Mouse (Mus musculus): ENCODE measurements around the gene AU040320. TPM values are rescaled to one million over a fixed set of nuclear protein-coding genes. Genes with fewer than 3 reads are reported as not detected.
A peak's percentile ranks its signal among the peaks of the same experiment; 100 is the strongest.

AU040320 gene
- polyA plus RNA-seq, 1 experiment from 2014 or later, result 20.2 TPM

GRCm38 (mm10) chr4:126748381-126748780 is 5.0 kb upstream of the AU040320 start:
- no peak overlapping the region for H3K4me3 ChIP-seq (ENCODE audit: low read depth, low read length)
- H3K4me2 ChIP-seq (replicated peaks; ENCODE audit: low read depth), result no peak overlapping the region
- H3K9ac ChIP-seq (ENCODE audit: low read length), result no peak overlapping the region
- ATAC-seq (ENCODE audit: low FRiP score, low TSS enrichment) (no peak), DNase-seq (ENCODE audit: low spot score) (no peak)
- no peaks in the 10 kb centered on the region for H3K9me3 ChIP-seq (ENCODE audit: control insufficient read depth, low read length)
- no peak overlapping the region for H3K27ac ChIP-seq (replicated peaks)
- H3K27me3 ChIP-seq (ENCODE audit: control insufficient read depth, insufficient read depth, low read length), result no peaks in the 10 kb centered on the region
- no peak for TF ChIP-seq CTCF (IDR thresholded peaks at IDR 0.05; ENCODE audit: low read depth)
- H3K36me3 ChIP-seq (ENCODE audit: control insufficient read depth, insufficient read depth, low read length), result peaks cover 18% of the 10 kb centered on the region
- H3K4me1 ChIP-seq (replicated peaks; ENCODE audit: control insufficient read depth, insufficient read depth), result peaks cover 7% of the 10 kb centered on the region; the same call in 1 of the 2 replicates
- WGBS, result 94% methylated on average over 8 of the region's 8 CpGs

- H3K27ac ChIP-seq (replicated peaks), result no peak overlapping the region
- no peaks in the 10 kb centered on the region for H3K27me3 ChIP-seq (ENCODE audit: control insufficient read depth, insufficient read depth, low read length)
- peaks cover 13% of the 10 kb centered on the region for H3K36me3 ChIP-seq (ENCODE audit: control insufficient read depth, insufficient read depth, low read length)
- peaks cover 7% of the 10 kb centered on the region; the same call in 1 of the 2 replicates for H3K4me1 ChIP-seq (replicated peaks; ENCODE audit: control insufficient read depth, insufficient read depth)
- H3K4me3 ChIP-seq (ENCODE audit: low read depth, low read length), result no peak overlapping the region
- no peak overlapping the region for H3K4me2 ChIP-seq (replicated peaks; ENCODE audit: low read depth)
- no peaks in the 10 kb centered on the region for H3K9me3 ChIP-seq (ENCODE audit: control insufficient read depth, low read length)
- ATAC-seq (ENCODE audit: low FRiP score, low TSS enrichment) (no peak), DNase-seq (ENCODE audit: low spot score) (no peak)
- 81% methylated on average over 11 of the region's 11 CpGs for WGBS
- TF ChIP-seq EP300 (optimal IDR thresholded peaks at IDR 0.05) (no peak), CTCF (IDR thresholded peaks at IDR 0.05; ENCODE audit: low read depth) (no peak)
- no peak overlapping the region for H3K9ac ChIP-seq (ENCODE audit: low read length)
Observed at GRCm38 (mm10) chr4:126749553-126749952, 3.8 kb upstream of the AU040320 start.

GRCm38 (mm10) chr4:126750046-126750683 is 3.2 kb upstream of the AU040320 start:
- WGBS, result 75% methylated on average over 26 of the region's 26 CpGs
- peaks cover 7% of the 10 kb centered on the region; the same call in 1 of the 2 replicates for H3K4me1 ChIP-seq (replicated peaks; ENCODE audit: control insufficient read depth, insufficient read depth)
- H3K36me3 ChIP-seq (ENCODE audit: control insufficient read depth, insufficient read depth, low read length), result peaks cover 7% of the 10 kb centered on the region; the same call in 1 of the 2 replicates
- H3K4me3 ChIP-seq (ENCODE audit: low read depth, low read length), result no peak overlapping the region
- H3K27ac ChIP-seq (replicated peaks), result 0 out of 2 replicates have a peak overlapping the region, but pooled peaks have one; percentile 13
- no peak for DNase-seq (ENCODE audit: low spot score)
- TF ChIP-seq EP300 (optimal IDR thresholded peaks at IDR 0.05) (no peak), CTCF (IDR thresholded peaks at IDR 0.05; ENCODE audit: low read depth) (no peak)
- no peak for ATAC-seq (ENCODE audit: low FRiP score, low TSS enrichment)
- no peak overlapping the region for H3K4me2 ChIP-seq (replicated peaks; ENCODE audit: low read depth)
- H3K9me3 ChIP-seq (ENCODE audit: control insufficient read depth, low read length), result no peaks in the 10 kb centered on the region
- H3K27me3 ChIP-seq (ENCODE audit: control insufficient read depth, insufficient read depth, low read length), result no peaks in the 10 kb centered on the region
- no peak overlapping the region for H3K9ac ChIP-seq (ENCODE audit: low read length)

- TF ChIP-seq EP300 (optimal IDR thresholded peaks at IDR 0.05), result no peak
- DNase-seq (ENCODE audit: low spot score) (no peak), ATAC-seq (ENCODE audit: low FRiP score, low TSS enrichment) (no peak)
- Histone ChIP-seq H3K9ac (ENCODE audit: low read length) (no peak overlapping the region), H3K27ac (replicated peaks) (no peak overlapping the region), H3K4me3 (ENCODE audit: low read depth, low read length) (no peak overlapping the region), H3K4me2 (replicated peaks; ENCODE audit: low read depth) (no peak overlapping the region), H3K36me3 (ENCODE audit: control insufficient read depth, insufficient read depth, low read length) (peaks cover 7% of the 10 kb centered on the region; the same call in 1 of the 2 replicates), H3K9me3 (ENCODE audit: control insufficient read depth, low read length) (no peaks in the 10 kb centered on the region), H3K27me3 (ENCODE audit: control insufficient read depth, insufficient read depth, low read length) (no peaks in the 10 kb centered on the region), H3K4me1 (replicated peaks; ENCODE audit: control insufficient read depth, insufficient read depth) (peaks cover 7% of the 10 kb centered on the region; the same call in 1 of the 2 replicates)
- WGBS, result 80% methylated on average over 8 of the region's 8 CpGs
Observed at GRCm38 (mm10) chr4:126750863-126751555, 2.3 kb upstream of the AU040320 start.

- Histone ChIP-seq H3K27ac (replicated peaks) (no peak overlapping the region), H3K4me3 (ENCODE audit: low read depth, low read length) (0 out of 2 replicates have a peak overlapping the region, but pooled peaks have one; percentile 89), H3K36me3 (ENCODE audit: control insufficient read depth, insufficient read depth, low read length) (peaks cover 7% of the 10 kb centered on the region; the same call in 1 of the 2 replicates), H3K4me1 (replicated peaks; ENCODE audit: control insufficient read depth, insufficient read depth) (peaks cover 7% of the 10 kb centered on the region; the same call in 1 of the 2 replicates), H3K27me3 (ENCODE audit: control insufficient read depth, insufficient read depth, low read length) (no peaks in the 10 kb centered on the region), H3K9ac (ENCODE audit: low read length) (no peak overlapping the region), H3K9me3 (ENCODE audit: control insufficient read depth, low read length) (no peaks in the 10 kb centered on the region), H3K4me2 (replicated peaks; ENCODE audit: low read depth) (peak overlapping the region; percentile 91)
- DNase-seq (ENCODE audit: low spot score) (no peak), ATAC-seq (ENCODE audit: low FRiP score, low TSS enrichment) (no peak)
- TF ChIP-seq EP300 (optimal IDR thresholded peaks at IDR 0.05) (no peak), CTCF (IDR thresholded peaks at IDR 0.05; ENCODE audit: low read depth) (no peak)
- WGBS, result 55% methylated on average over 10 of the region's 10 CpGs
Observed at GRCm38 (mm10) chr4:126751556-126752023, 1.8 kb upstream of the AU040320 start.

All from stomach, postnatal 0 days (tissue).